Comparison of ENCODE assay signal across 8 mouse cellular contexts in genomic region chr19:5071077-5071476, GRCm38 (mm10). TPM values are rescaled to one million over a fixed set of nuclear protein-coding genes. Genes with fewer than 3 reads are reported as not detected.
DNase-seq lines count a peak whose midpoint lies in the region; ATAC-seq and TF ChIP-seq lines count a peak whose summit lies in the region.

No protein-coding gene starts in this region.

- H3K4me1 ChIP-seq in kidney, embryonic 14.5 days (ENCODE audit: control insufficient read depth, insufficient read depth, low read length): peaks cover 37% of the 10 kb centered on the region
- H3K4me1 ChIP-seq in embryonic fibroblast, embryonic 13.5 days (ENCODE audit: control insufficient read depth, insufficient read depth, low read length): peaks cover 7% of the 10 kb centered on the region
- peaks cover 71% of the 10 kb centered on the region for H3K4me1 ChIP-seq in limb, embryonic 10.5 days
- peaks cover 50% of the 10 kb centered on the region for H3K4me1 ChIP-seq in neural tube, embryonic 12.5 days

- peak overlapping the region; percentile 51 for H3K9ac ChIP-seq in kidney, embryonic 14.5 days (ENCODE audit: low read depth, low read length)
- H3K9ac ChIP-seq in neural tube, embryonic 12.5 days: 0 out of 2 replicates have a peak overlapping the region, but pooled peaks have one; percentile 41

- no peaks in the 10 kb centered on the region for H3K36me3 ChIP-seq in kidney, embryonic 14.5 days (ENCODE audit: control insufficient read depth, insufficient read depth, low read length)
- no peaks in the 10 kb centered on the region for H3K36me3 ChIP-seq in limb, embryonic 10.5 days
- H3K36me3 ChIP-seq in neural tube, embryonic 12.5 days: no peaks in the 10 kb centered on the region

- no peak for TF ChIP-seq CTCF in embryonic fibroblast, embryonic 13.5 days (IDR thresholded peaks at IDR 0.05; ENCODE audit: borderline replicate concordance, insufficient read depth, low read length)

- no peaks in the 10 kb centered on the region for H3K9me3 ChIP-seq in kidney, embryonic 14.5 days (ENCODE audit: control insufficient read depth, low read length)
- no peaks in the 10 kb centered on the region for H3K9me3 ChIP-seq in limb, embryonic 10.5 days (replicated peaks)
- H3K9me3 ChIP-seq in neural tube, embryonic 12.5 days: no peaks in the 10 kb centered on the region

- 12% methylated on average over 11 of the region's 11 CpGs for WGBS in kidney, embryonic 14.5 days
- 6% methylated on average over 11 of the region's 11 CpGs for WGBS in limb, embryonic 10.5 days
- WGBS in neural tube, embryonic 12.5 days: 10% methylated on average over 11 of the region's 11 CpGs

- H3K4me3 ChIP-seq in kidney, embryonic 14.5 days (ENCODE audit: low read length): peak overlapping the region; percentile 46
- peak overlapping the region; percentile 29 for H3K4me3 ChIP-seq in embryonic fibroblast, embryonic 13.5 days (ENCODE audit: insufficient read depth, low read length)
- peak overlapping the region; percentile 67 for H3K4me3 ChIP-seq in limb, embryonic 10.5 days
- peak overlapping the region; percentile 35 for H3K4me3 ChIP-seq in neural tube, embryonic 12.5 days

- H3K27ac ChIP-seq in kidney, embryonic 14.5 days (ENCODE audit: low read depth, low read length): peak overlapping the region; percentile 82
- H3K27ac ChIP-seq in embryonic fibroblast, embryonic 13.5 days (ENCODE audit: insufficient read depth, low read length): peak overlapping the region; percentile 75
- H3K27ac ChIP-seq in limb, embryonic 10.5 days: peak overlapping the region; percentile 98
- peak overlapping the region; percentile 39; the same call in 1 of the 2 replicates for H3K27ac ChIP-seq in neural tube, embryonic 12.5 days

- ATAC-seq in kidney, embryonic 14.5 days (ENCODE audit: low FRiP score, low TSS enrichment): no peak
- no peak for ATAC-seq in neural tube, embryonic 12.5 days (ENCODE audit: low FRiP score, low read depth)
- ATAC-seq in inflammation-experienced regulatory T-cells, adult 6 months: no peak

- TF ChIP-seq POLR2A in embryonic fibroblast, embryonic 13.5 days (IDR thresholded peaks at IDR 0.05; ENCODE audit: low read depth, low read length): peak; percentile 49; the same call in 1 of the 2 replicates

- H3K4me2 ChIP-seq in kidney, embryonic 14.5 days (replicated peaks; ENCODE audit: low read depth, low read length): peak overlapping the region; percentile 52
- peak overlapping the region; percentile 86 for H3K4me2 ChIP-seq in neural tube, embryonic 12.5 days (replicated peaks)

- DNase-seq in kidney, adult 9 months: no peak
- no peak for DNase-seq in limb, embryonic 10.5 days (ENCODE audit: low spot score)
- no peak for DNase-seq in right cerebral cortex, adult 2 months (ENCODE audit: low spot score in 2 of 2)
- DNase-seq in layer of hippocampus, adult 11-12 months (ENCODE audit: low spot score): no peak

- H3K27me3 ChIP-seq in kidney, embryonic 14.5 days (ENCODE audit: control insufficient read depth, insufficient read depth, low read length): peaks cover 12% of the 10 kb centered on the region
- H3K27me3 ChIP-seq in limb, embryonic 10.5 days (ENCODE audit: low read depth, poor library complexity, severe bottlenecking): 0 out of 2 replicates have a peak, but pooled peaks cover 20% of the 10 kb centered on the region
- peaks cover 52% of the 10 kb centered on the region for H3K27me3 ChIP-seq in neural tube, embryonic 12.5 days (replicated peaks)

RNA-seq across cellular contexts. Expression of gene Cd248, which starts 3.2 kb away (rescaled TPM):
- polyA plus RNA-seq in kidney, embryonic 14.5 days (2014; fragmentation: Nextera tagmentation; extraction: Ambion mirVana): 44.2 and 57.9 TPM in 2 replicates
- polyA plus RNA-seq in embryonic fibroblast, embryonic 13.5 days (2011; ENCODE audit: insufficient read length, low read depth, missing spikeins): 202 and 292 TPM in 2 replicates
- polyA plus RNA-seq in limb, embryonic 10.5 days (2016; fragmentation: Nextera tagmentation; extraction: Ambion mirVana): 37.1 and 42.5 TPM in 2 replicates
- polyA plus RNA-seq in neural tube, embryonic 12.5 days (2016; fragmentation: Nextera tagmentation; extraction: Ambion mirVana): 22.9 and 26.3 TPM in 2 replicates
- polyA plus RNA-seq in inflammation-experienced regulatory T-cells, adult 6 months (2017; shearing (Covaris generic)): not detected

RNA-seq across cellular contexts. Expression of gene Tmem151a, which starts 14.3 kb away (rescaled TPM):
- 1.2 and 1.7 TPM in 2 replicates for polyA plus RNA-seq in kidney, embryonic 14.5 days (2014; fragmentation: Nextera tagmentation; extraction: Ambion mirVana)
- polyA plus RNA-seq in embryonic fibroblast, embryonic 13.5 days (2011; ENCODE audit: insufficient read length, low read depth, missing spikeins): 6.0 and 7.2 TPM in 2 replicates
- 2.4 and 2.5 TPM in 2 replicates for polyA plus RNA-seq in limb, embryonic 10.5 days (2016; fragmentation: Nextera tagmentation; extraction: Ambion mirVana)
- 2.5 and 2.8 TPM in 2 replicates for polyA plus RNA-seq in neural tube, embryonic 12.5 days (2016; fragmentation: Nextera tagmentation; extraction: Ambion mirVana)
- polyA plus RNA-seq in inflammation-experienced regulatory T-cells, adult 6 months (2017; shearing (Covaris generic)): not detected

RNA-seq across cellular contexts. Expression of gene Yif1a, which starts 17.3 kb away (rescaled TPM):
- 114 and 115 TPM in 2 replicates for polyA plus RNA-seq in kidney, embryonic 14.5 days (2014; fragmentation: Nextera tagmentation; extraction: Ambion mirVana)
- 94.1 and 96.4 TPM in 2 replicates for polyA plus RNA-seq in embryonic fibroblast, embryonic 13.5 days (2011; ENCODE audit: insufficient read length, low read depth, missing spikeins)
- 65.4 and 78.0 TPM in 2 replicates for polyA plus RNA-seq in limb, embryonic 10.5 days (2016; fragmentation: Nextera tagmentation; extraction: Ambion mirVana)
- polyA plus RNA-seq in neural tube, embryonic 12.5 days (2016; fragmentation: Nextera tagmentation; extraction: Ambion mirVana): 66.3 and 69.1 TPM in 2 replicates
- 10 to 100 TPM; 45.7 to 65.4 (median 46.2) TPM for polyA plus RNA-seq in inflammation-experienced regulatory T-cells, adult 6 months (2017; shearing (Covaris generic))

RNA-seq across cellular contexts. Expression of gene Rin1, which starts 20.8 kb away (rescaled TPM):
- 2.5 and 4.8 TPM in 2 replicates for polyA plus RNA-seq in kidney, embryonic 14.5 days (2014; fragmentation: Nextera tagmentation; extraction: Ambion mirVana)
- 60.2 and 82.9 TPM in 2 replicates for polyA plus RNA-seq in embryonic fibroblast, embryonic 13.5 days (2011; ENCODE audit: insufficient read length, low read depth, missing spikeins)
- 3.1 and 3.5 TPM in 2 replicates for polyA plus RNA-seq in limb, embryonic 10.5 days (2016; fragmentation: Nextera tagmentation; extraction: Ambion mirVana)
- polyA plus RNA-seq in neural tube, embryonic 12.5 days (2016; fragmentation: Nextera tagmentation; extraction: Ambion mirVana): 2.0 and 2.5 TPM in 2 replicates
- under 1 TPM in 1 of 3 experiments, not detected in 2; 0.19 TPM for polyA plus RNA-seq in inflammation-experienced regulatory T-cells, adult 6 months (2017; shearing (Covaris generic))

RNA-seq across cellular contexts. Expression of gene Cnih2, which starts 27.2 kb away (rescaled TPM):
- polyA plus RNA-seq in kidney, embryonic 14.5 days (2014; fragmentation: Nextera tagmentation; extraction: Ambion mirVana): 23.1 and 26.5 TPM in 2 replicates
- polyA plus RNA-seq in embryonic fibroblast, embryonic 13.5 days (2011; ENCODE audit: insufficient read length, low read depth, missing spikeins): 4.7 and 5.2 TPM in 2 replicates
- 20.2 and 28.1 TPM in 2 replicates for polyA plus RNA-seq in limb, embryonic 10.5 days (2016; fragmentation: Nextera tagmentation; extraction: Ambion mirVana)
- polyA plus RNA-seq in neural tube, embryonic 12.5 days (2016; fragmentation: Nextera tagmentation; extraction: Ambion mirVana): 231 and 236 TPM in 2 replicates
- polyA plus RNA-seq in inflammation-experienced regulatory T-cells, adult 6 months (2017; shearing (Covaris generic)): under 1 TPM in 2 of 3 experiments, not detected in 1; 0.50 to 0.59 TPM

Comparison
In these comparisons a context has a peak if more than half of its experiments do, and no peak if none do; other contexts are left out.
1. H3K27ac ChIP-seq: peak in every context shown above with its lines; median percentile 98 in limb, embryonic 10.5 days; 82 in kidney, embryonic 14.5 days; 75 in embryonic fibroblast, embryonic 13.5 days; 39 in neural tube, embryonic 12.5 days.
2. RNA of gene Cd248, which starts 3.2 kb away (polyA plus RNA-seq): 202 to 292 TPM in embryonic fibroblast, embryonic 13.5 days, 44.2 to 57.9 TPM in kidney, embryonic 14.5 days, 37.1 to 42.5 TPM in limb, embryonic 10.5 days and 22.9 to 26.3 TPM in neural tube, embryonic 12.5 days; not detected in inflammation-experienced regulatory T-cells, adult 6 months; every median in the first group is over 10 times any median in the second.
3. Peak in every context shown above with its lines, with median percentiles within 50 percentile points of each other: H3K4me3 ChIP-seq.